Mouse (Mus musculus): ENCODE data around the gene Gck. TPM values are rescaled to one million over a fixed set of nuclear protein-coding genes. Genes with fewer than 3 reads are reported as not detected.
"Not testable (repeated sequence)": the region's sequence is repeated elsewhere in the genome, so short reads cannot be mapped to it uniquely, and the experiment has no call there.

Gene Gck
- polyA plus RNA-seq, 1 experiment, result 0.30 TPM

GRCm38 (mm10) chr11:5892151-5892591 is 57.7 kb downstream of the Gck start:
- no peak overlapping the region for H3K27ac ChIP-seq (ENCODE audit: insufficient read depth, low read length)
- H3K4me3 ChIP-seq (ENCODE audit: insufficient read depth, low read length), result no peak overlapping the region
- H3K4me1 ChIP-seq (ENCODE audit: control insufficient read depth, insufficient read depth, low read length), result peaks cover 9% of the 10 kb centered on the region
- TF ChIP-seq CTCF (IDR thresholded peaks at IDR 0.05; ENCODE audit: borderline replicate concordance, insufficient read depth, low read length) (no peak), POLR2A (IDR thresholded peaks at IDR 0.05; ENCODE audit: low read depth, low read length) (no peak)

GRCm38 (mm10) chr11:5888563-5888962 is 61.3 kb downstream of the Gck start:
- not testable (repeated sequence) for H3K4me1 ChIP-seq (ENCODE audit: control insufficient read depth, insufficient read depth, low read length); H3K27ac ChIP-seq (ENCODE audit: insufficient read depth, low read length); H3K4me3 ChIP-seq (ENCODE audit: insufficient read depth, low read length)

- Histone ChIP-seq H3K4me1 (ENCODE audit: control insufficient read depth, insufficient read depth, low read length) (peaks cover 7% of the 10 kb centered on the region), H3K27ac (ENCODE audit: insufficient read depth, low read length) (no peak overlapping the region), H3K4me3 (ENCODE audit: insufficient read depth, low read length) (no peak overlapping the region)
- TF ChIP-seq POLR2A (IDR thresholded peaks at IDR 0.05; ENCODE audit: low read depth, low read length) (no peak), CTCF (IDR thresholded peaks at IDR 0.05; ENCODE audit: borderline replicate concordance, insufficient read depth, low read length) (no peak)
Observed at GRCm38 (mm10) chr11:5887250-5887649, 62.6 kb downstream of the Gck start.

GRCm38 (mm10) chr11:5886187-5886586 is 63.7 kb downstream of the Gck start:
- Histone ChIP-seq H3K4me3 (ENCODE audit: insufficient read depth, low read length) (no peak overlapping the region), H3K4me1 (ENCODE audit: control insufficient read depth, insufficient read depth, low read length) (peaks cover 4% of the 10 kb centered on the region; the same call in 1 of the 2 replicates), H3K27ac (ENCODE audit: insufficient read depth, low read length) (no peak overlapping the region)
- TF ChIP-seq CTCF (IDR thresholded peaks at IDR 0.05; ENCODE audit: borderline replicate concordance, insufficient read depth, low read length) (no peak), POLR2A (IDR thresholded peaks at IDR 0.05; ENCODE audit: low read depth, low read length) (no peak)

GRCm38 (mm10) chr11:5882518-5882917 is 67.4 kb downstream of the Gck start:
- H3K27ac ChIP-seq (ENCODE audit: insufficient read depth, low read length), result no peak overlapping the region
- no peak overlapping the region for H3K4me3 ChIP-seq (ENCODE audit: insufficient read depth, low read length)
- no peaks in the 10 kb centered on the region for H3K4me1 ChIP-seq (ENCODE audit: control insufficient read depth, insufficient read depth, low read length)
- TF ChIP-seq CTCF (IDR thresholded peaks at IDR 0.05; ENCODE audit: borderline replicate concordance, insufficient read depth, low read length), result no peak
- TF ChIP-seq POLR2A (IDR thresholded peaks at IDR 0.05; ENCODE audit: low read depth, low read length), result no peak

GRCm38 (mm10) chr11:5879905-5880304 is 70.0 kb downstream of the Gck start:
- H3K4me1 ChIP-seq (ENCODE audit: control insufficient read depth, insufficient read depth, low read length), result 0 out of 2 replicates have a peak, but pooled peaks cover 2% of the 10 kb centered on the region
- TF ChIP-seq POLR2A (IDR thresholded peaks at IDR 0.05; ENCODE audit: low read depth, low read length) (no peak), CTCF (IDR thresholded peaks at IDR 0.05; ENCODE audit: borderline replicate concordance, insufficient read depth, low read length) (peak; percentile 83)
- H3K27ac ChIP-seq (ENCODE audit: insufficient read depth, low read length), result no peak overlapping the region
- H3K4me3 ChIP-seq (ENCODE audit: insufficient read depth, low read length), result no peak overlapping the region

GRCm38 (mm10) chr11:5878661-5879060 is 71.2 kb downstream of the Gck start:
- Histone ChIP-seq H3K4me3 (ENCODE audit: insufficient read depth, low read length) (peak overlapping the region; percentile 28; the same call in 1 of the 2 replicates), H3K4me1 (ENCODE audit: control insufficient read depth, insufficient read depth, low read length) (0 out of 2 replicates have a peak, but pooled peaks cover 2% of the 10 kb centered on the region), H3K27ac (ENCODE audit: insufficient read depth, low read length) (peak overlapping the region; percentile 86)
- no peak for TF ChIP-seq CTCF (IDR thresholded peaks at IDR 0.05; ENCODE audit: borderline replicate concordance, insufficient read depth, low read length)
- TF ChIP-seq POLR2A (IDR thresholded peaks at IDR 0.05; ENCODE audit: low read depth, low read length), result no peak

GRCm38 (mm10) chr11:5877921-5878526 is 71.9 kb downstream of the Gck start, which contains the start of gene Pold2:
TSS of gene Pold2 (minus strand) at chr11:5878292.
- peak within 1 kb of the TSS; percentile 86 for H3K27ac ChIP-seq (ENCODE audit: insufficient read depth, low read length)
- H3K4me1 ChIP-seq (ENCODE audit: control insufficient read depth, insufficient read depth, low read length), result 0 out of 2 replicates have a peak, but pooled peaks cover 2% of the 10 kb centered on the region
- TF ChIP-seq POLR2A (IDR thresholded peaks at IDR 0.05; ENCODE audit: low read depth, low read length) (peak; percentile 93), CTCF (IDR thresholded peaks at IDR 0.05; ENCODE audit: borderline replicate concordance, insufficient read depth, low read length) (no peak)
- peak within 1 kb of the TSS; percentile 72 for H3K4me3 ChIP-seq (ENCODE audit: insufficient read depth, low read length)

GRCm38 (mm10) chr11:5877421-5877820 is 72.5 kb downstream of the Gck start:
- no peak overlapping the region for H3K27ac ChIP-seq (ENCODE audit: insufficient read depth, low read length)

GRCm38 (mm10) chr11:5873192-5873591 is 76.7 kb downstream of the Gck start:
- TF ChIP-seq POLR2A (IDR thresholded peaks at IDR 0.05; ENCODE audit: low read depth, low read length) (peak; percentile 35; the same call in 1 of the 2 replicates), CTCF (IDR thresholded peaks at IDR 0.05; ENCODE audit: borderline replicate concordance, insufficient read depth, low read length) (no peak)
- Histone ChIP-seq H3K27ac (ENCODE audit: insufficient read depth, low read length) (no peak overlapping the region), H3K4me1 (ENCODE audit: control insufficient read depth, insufficient read depth, low read length) (0 out of 2 replicates have a peak, but pooled peaks cover 2% of the 10 kb centered on the region), H3K4me3 (ENCODE audit: insufficient read depth, low read length) (no peak overlapping the region)

More at GRCm38 (mm10) chr11:5877421-5877820, 72.5 kb downstream of the Gck start:
- Histone ChIP-seq H3K4me3 (ENCODE audit: insufficient read depth, low read length) (peak overlapping the region; percentile 72), H3K4me1 (ENCODE audit: control insufficient read depth, insufficient read depth, low read length) (0 out of 2 replicates have a peak, but pooled peaks cover 2% of the 10 kb centered on the region)
- TF ChIP-seq CTCF (IDR thresholded peaks at IDR 0.05; ENCODE audit: borderline replicate concordance, insufficient read depth, low read length) (no peak), POLR2A (IDR thresholded peaks at IDR 0.05; ENCODE audit: low read depth, low read length) (no peak)

Data from embryonic fibroblast, embryonic 13.5 days (primary cell).